Mouse (Mus musculus) midbrain, embryonic 16.5 days (tissue): ENCODE data around the gene Gm960. TPM values are rescaled to one million over a fixed set of nuclear protein-coding genes. Genes with fewer than 3 reads are reported as not detected.
"Not testable (repeated sequence)": the region's sequence is repeated elsewhere in the genome, so short reads cannot be mapped to it uniquely, and the experiment has no call there.

Source experiments
- ATAC-seq: fragments of 200-750 bp; cut with Nextera tagmentation; 2 replicates; pipeline ENCODE4 v1.8.0; 2017; ENCODE audit warnings: moderate TSS enrichment
- H3K27ac ChIP-seq: fragments of 300-500 bp; sonication (generic); 2 replicates; pipeline ENCODE4 v1.5.1; 2014; ENCODE audit warnings: mild to moderate bottlenecking, low read length, mixed read lengths
- H3K27me3 ChIP-seq: fragments of 300-500 bp; sonication (generic); 2 replicates; pipeline ENCODE4 v1.6.1; 2014; ENCODE audit warnings: low read depth, low read length, mixed read lengths; ENCODE audit not compliant: control insufficient read depth, insufficient read depth
- H3K36me3 ChIP-seq: fragments of 300-500 bp; sonication (generic); 2 replicates; pipeline ENCODE4 v1.6.1; 2014; ENCODE audit warnings: mild to moderate bottlenecking, low read length, moderate library complexity, mixed read lengths; ENCODE audit not compliant: control insufficient read depth, insufficient read depth
- H3K4me1 ChIP-seq: fragments of 300-500 bp; sonication (generic); 2 replicates; pipeline ENCODE4 v1.6.1; 2014; ENCODE audit warnings: mild to moderate bottlenecking, low read length, mixed read lengths; ENCODE audit not compliant: control insufficient read depth, insufficient read depth
- H3K4me2 ChIP-seq: fragments of 300-500 bp; sonication (generic); 2 replicates; pipeline ENCODE4 v1.6.1; 2014; ENCODE audit warnings: mild to moderate bottlenecking, low read length, mixed read lengths
- H3K4me3 ChIP-seq: fragments of 300-500 bp; sonication (generic); 2 replicates; pipeline ENCODE4 v1.5.1; 2014; ENCODE audit warnings: low read depth, mild to moderate bottlenecking, low read length, moderate library complexity, mixed read lengths
- H3K9ac ChIP-seq: fragments of 300-500 bp; sonication (generic); 2 replicates; pipeline ENCODE4 v1.6.1; 2014; ENCODE audit warnings: low read depth, low read length, mixed read lengths
- H3K9me3 ChIP-seq: fragments of 300-500 bp; sonication (generic); replicated peaks from 2 replicates; pipeline ENCODE4 v1.6.1; 2014; ENCODE audit warnings: mild to moderate bottlenecking, low read length, mixed read lengths; ENCODE audit not compliant: control insufficient read depth, poor library complexity, severe bottlenecking
- whole genome bisulfite sequencing: fragments of 180-500 bp; shearing (Covaris S2); extraction: QIAGEN DNeasy Blood & Tissue Kit; methylation state at CpG from one replicate; pipeline ENCODE4 v1.1.7; 2014; 5-methylcytosine and 5-hydroxymethylcytosine counted together
- polyA plus RNA-seq: library from polyadenylated mRNA; unstranded; fragments of >200 nt; fragmentation: Nextera tagmentation; extraction: Ambion mirVana; gene quantifications from 2 replicates; pipeline ENCODE4 v1.2.1, GENCODE M21; 2015

Gene Gm960
- polyA plus RNA-seq, 1 experiment from 2014 or later: 6.6 TPM

- Histone ChIP-seq H3K4me2 (no peak overlapping the region), H3K4me3 (no peak overlapping the region), H3K27me3 (no peaks in the 10 kb centered on the region), H3K9ac (no peak overlapping the region), H3K36me3 (no peaks in the 10 kb centered on the region), H3K9me3 (no peaks in the 10 kb centered on the region), H3K27ac (no peak overlapping the region), H3K4me1 (no peaks in the 10 kb centered on the region)
- whole genome bisulfite sequencing: 88% methylated on average over 20 of the region's 20 CpGs
- no peak for ATAC-seq
Observed at GRCm38 (mm10) chr19:4602459-4602858, 96.0 kb downstream of the Gm960 start.

GRCm38 (mm10) chr19:4596071-4596470, 102.4 kb downstream of the Gm960 start:
- no peak overlapping the region for H3K4me2 ChIP-seq
- H3K9me3 ChIP-seq: no peaks in the 10 kb centered on the region
- H3K36me3 ChIP-seq: no peaks in the 10 kb centered on the region
- no peaks in the 10 kb centered on the region for H3K4me1 ChIP-seq
- WGBS: 77% methylated on average over 2 of the region's 2 CpGs
- H3K27ac ChIP-seq: no peak overlapping the region
- no peak for ATAC-seq
- no peaks in the 10 kb centered on the region for H3K27me3 ChIP-seq
- H3K9ac ChIP-seq: no peak overlapping the region
- no peak overlapping the region for H3K4me3 ChIP-seq

GRCm38 (mm10) chr19:4593792-4594522, 104.5 kb downstream of the Gm960 start:
- Histone ChIP-seq H3K4me3 (no peak overlapping the region), H3K4me2 (no peak overlapping the region), H3K27me3 (no peaks in the 10 kb centered on the region), H3K4me1 (no peaks in the 10 kb centered on the region), H3K9ac (no peak overlapping the region), H3K36me3 (no peaks in the 10 kb centered on the region), H3K27ac (no peak overlapping the region), H3K9me3 (no peaks in the 10 kb centered on the region)
- WGBS: 43% methylated on average over 7 of the region's 7 CpGs
- no peak for ATAC-seq

GRCm38 (mm10) chr19:4590025-4590424, 108.4 kb downstream of the Gm960 start:
- Histone ChIP-seq H3K36me3 (no peaks in the 10 kb centered on the region), H3K27ac (no peak overlapping the region), H3K4me3 (no peak overlapping the region), H3K4me2 (no peak overlapping the region), H3K9me3 (no peaks in the 10 kb centered on the region), H3K27me3 (no peaks in the 10 kb centered on the region), H3K9ac (no peak overlapping the region), H3K4me1 (no peaks in the 10 kb centered on the region)
- ATAC-seq: no peak
- 94% methylated on average over 3 of the region's 3 CpGs for WGBS

- ATAC-seq: no peak
- no peak overlapping the region for H3K4me3 ChIP-seq
- H3K27me3 ChIP-seq: no peaks in the 10 kb centered on the region
- H3K4me1 ChIP-seq: no peaks in the 10 kb centered on the region
- no peaks in the 10 kb centered on the region for H3K36me3 ChIP-seq
- no peak overlapping the region for H3K4me2 ChIP-seq
- no peaks in the 10 kb centered on the region for H3K9me3 ChIP-seq
- H3K9ac ChIP-seq: no peak overlapping the region
- H3K27ac ChIP-seq: no peak overlapping the region
- 69% methylated on average over 1 of the region's 1 CpGs for WGBS
Observed at GRCm38 (mm10) chr19:4589081-4589480, 109.4 kb downstream of the Gm960 start.

GRCm38 (mm10) chr19:4588430-4588829, 110.0 kb downstream of the Gm960 start:
- no peak overlapping the region for H3K4me2 ChIP-seq
- H3K4me1 ChIP-seq: no peaks in the 10 kb centered on the region
- no peaks in the 10 kb centered on the region for H3K36me3 ChIP-seq
- H3K27ac ChIP-seq: no peak overlapping the region
- no peaks in the 10 kb centered on the region for H3K9me3 ChIP-seq
- no peak for ATAC-seq
- 66% methylated on average over 3 of the region's 3 CpGs for WGBS
- no peak overlapping the region for H3K9ac ChIP-seq
- no peak overlapping the region for H3K4me3 ChIP-seq
- H3K27me3 ChIP-seq: no peaks in the 10 kb centered on the region

- H3K9me3 ChIP-seq: no peaks in the 10 kb centered on the region
- no peak overlapping the region for H3K4me3 ChIP-seq
- no peak overlapping the region for H3K9ac ChIP-seq
- H3K36me3 ChIP-seq: no peaks in the 10 kb centered on the region
- no peak overlapping the region for H3K4me2 ChIP-seq
- WGBS: 69% methylated on average over 2 of the region's 2 CpGs
- no peak overlapping the region for H3K27ac ChIP-seq
- no peaks in the 10 kb centered on the region for H3K4me1 ChIP-seq
- ATAC-seq: no peak
- H3K27me3 ChIP-seq: no peaks in the 10 kb centered on the region
Observed at GRCm38 (mm10) chr19:4587426-4587825, 111.0 kb downstream of the Gm960 start.

GRCm38 (mm10) chr19:4586783-4587182, 111.7 kb downstream of the Gm960 start:
- not testable (repeated sequence) for ATAC-seq, H3K4me2 ChIP-seq, H3K9me3 ChIP-seq, H3K4me3 ChIP-seq, H3K4me1 ChIP-seq, H3K27ac ChIP-seq, H3K36me3 ChIP-seq, H3K9ac ChIP-seq, H3K27me3 ChIP-seq

- H3K27ac ChIP-seq: no peak overlapping the region
- H3K9ac ChIP-seq: no peak overlapping the region
- 68% methylated on average over 2 of the region's 2 CpGs for WGBS
- no peaks in the 10 kb centered on the region for H3K36me3 ChIP-seq
- H3K4me2 ChIP-seq: no peak overlapping the region
- no peaks in the 10 kb centered on the region for H3K9me3 ChIP-seq
- no peaks in the 10 kb centered on the region for H3K27me3 ChIP-seq
- H3K4me1 ChIP-seq: no peaks in the 10 kb centered on the region
- H3K4me3 ChIP-seq: no peak overlapping the region
- no peak for ATAC-seq
Observed at GRCm38 (mm10) chr19:4583856-4584255, 114.6 kb downstream of the Gm960 start.
